Mouse (Mus musculus) A20 (cell line): Measurements from ENCODE around the gene Mipep.

ENCODE experiments used
- DNase-seq: peaks from one replicate; pipeline ENCODE4 v3.0.0-alpha.2; 2011; ENCODE audit warnings: low read depth, low spot score

Gene Mipep

GRCm38 (mm10) chr14:60866399-60866798 is 82.0 kb downstream of the Mipep start:
- no peak for DNase-seq

DNA sequence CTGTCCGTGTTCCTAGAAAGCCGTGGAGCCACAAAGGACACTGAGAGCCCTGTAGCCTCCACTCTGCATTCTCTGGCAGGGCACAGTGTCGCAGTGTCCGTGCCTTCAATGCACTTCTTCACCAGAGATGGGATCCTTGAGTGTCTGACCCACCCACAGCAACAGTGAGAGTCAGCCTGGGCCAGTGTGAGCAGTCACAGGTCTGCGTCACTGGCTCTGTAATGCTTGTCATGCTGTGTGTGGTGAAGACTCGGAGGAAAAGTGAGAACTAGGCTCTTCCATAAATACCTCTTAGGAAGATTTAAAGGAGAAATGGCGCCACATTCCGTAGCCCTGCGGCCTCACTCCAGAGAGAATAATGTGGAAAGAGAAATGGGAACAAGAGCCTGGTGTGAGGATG is 84.0 kb downstream of the Mipep start:
- DNase-seq, result no peak

- DNase-seq, result no peak
Measured at GRCm38 (mm10) chr14:60871831-60872230, 87.5 kb downstream of the Mipep start.

DNA sequence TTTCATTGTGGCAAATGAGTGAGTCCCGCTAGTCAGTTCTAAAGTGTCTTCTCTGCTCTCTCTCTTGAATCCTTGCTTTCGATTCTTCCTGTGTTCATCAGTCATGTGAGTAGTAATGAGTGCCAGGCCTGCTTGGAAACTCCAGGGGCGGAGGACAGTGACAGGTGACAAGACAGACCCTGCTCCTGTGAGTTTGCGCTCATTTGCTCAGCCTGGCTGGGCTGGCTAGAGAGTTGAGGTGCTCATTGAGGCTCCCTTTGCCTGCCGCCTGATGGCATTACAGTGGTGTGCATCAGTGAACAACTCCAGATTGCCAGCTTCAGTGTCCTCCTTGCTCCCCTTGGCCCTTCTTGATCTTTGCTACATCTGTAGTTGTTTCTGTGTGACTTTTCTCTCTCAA is 97.7 kb downstream of the Mipep start:
- DNase-seq, result no peak

DNA sequence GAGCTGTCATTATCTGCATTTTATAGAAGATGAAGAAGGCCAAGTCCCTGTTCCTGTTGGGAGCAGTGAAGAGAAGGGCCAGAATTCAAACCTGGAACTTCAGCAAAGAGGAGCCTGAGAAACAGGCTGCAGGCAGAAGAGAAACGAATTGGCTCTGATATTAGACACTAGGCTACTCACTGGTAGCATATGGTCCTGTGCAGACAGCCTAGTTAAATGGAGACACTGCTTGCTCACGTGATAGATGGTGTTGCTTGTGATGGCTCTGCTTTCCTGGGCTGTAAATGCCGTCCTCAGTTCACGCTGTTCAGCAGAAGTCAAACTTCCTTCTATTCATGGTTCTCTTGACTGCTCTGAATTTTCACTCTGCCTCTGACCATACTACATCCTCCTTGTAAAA is 98.3 kb downstream of the Mipep start:
- DNase-seq, result no peak

- DNase-seq, result no peak
Measured at GRCm38 (mm10) chr14:60885361-60885950, 101.1 kb downstream of the Mipep start.

- no peak for DNase-seq
Measured at GRCm38 (mm10) chr14:60893882-60894281, 109.5 kb downstream of the Mipep start.

DNA sequence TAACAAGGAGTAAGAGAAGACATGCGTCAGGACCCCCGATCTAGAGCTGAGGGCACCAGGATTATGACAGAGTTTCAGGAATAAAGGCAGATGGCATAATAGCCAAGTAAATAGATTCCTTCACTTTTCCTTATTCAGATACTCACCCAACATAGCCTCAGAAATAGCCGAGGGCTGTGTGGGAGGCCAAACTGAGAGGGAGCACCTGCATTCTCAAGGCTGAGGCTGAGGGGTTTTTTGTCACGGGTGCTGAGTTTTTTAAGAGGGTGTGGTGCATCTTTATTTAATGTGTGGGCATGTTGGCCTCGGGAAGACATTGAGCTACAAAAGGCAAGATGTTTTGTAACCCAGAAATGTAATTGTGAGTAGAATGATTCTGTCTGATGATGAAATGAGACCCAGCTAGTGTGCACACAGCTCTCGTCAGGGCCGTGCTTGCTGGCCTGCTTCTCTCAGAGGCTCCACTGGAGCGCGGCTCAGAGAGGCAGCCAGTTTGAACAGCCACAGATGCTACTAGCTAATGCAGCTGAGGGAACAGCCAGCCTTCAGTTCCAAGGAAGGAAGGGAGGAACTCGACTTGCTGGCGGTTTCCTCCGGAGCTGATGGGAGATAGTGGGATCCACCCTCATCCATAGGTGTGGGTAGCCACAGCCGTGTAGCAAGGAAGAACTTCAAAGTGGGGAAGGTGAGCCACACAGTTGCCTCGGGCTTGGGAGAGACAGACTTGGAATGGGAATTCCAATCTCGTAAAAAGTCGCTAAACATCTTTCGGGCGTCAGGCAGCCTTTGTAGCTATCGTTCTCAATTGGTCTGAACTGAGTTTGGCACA is 111.0 kb downstream of the Mipep start:
- no peak for DNase-seq

- no peak for DNase-seq
Measured at GRCm38 (mm10) chr14:60898086-60898667, 113.8 kb downstream of the Mipep start.

- DNase-seq, result no peak
Measured at GRCm38 (mm10) chr14:60904501-60904900, 120.1 kb downstream of the Mipep start.

- DNase-seq, result no peak
Measured at GRCm38 (mm10) chr14:60906421-60907374, 122.3 kb downstream of the Mipep start.

- no peak for DNase-seq
Measured at GRCm38 (mm10) chr14:60909351-60909750, 125.0 kb downstream of the Mipep start.

- DNase-seq, result no peak
Measured at GRCm38 (mm10) chr14:60910506-60911444, 126.4 kb downstream of the Mipep start.

DNA sequence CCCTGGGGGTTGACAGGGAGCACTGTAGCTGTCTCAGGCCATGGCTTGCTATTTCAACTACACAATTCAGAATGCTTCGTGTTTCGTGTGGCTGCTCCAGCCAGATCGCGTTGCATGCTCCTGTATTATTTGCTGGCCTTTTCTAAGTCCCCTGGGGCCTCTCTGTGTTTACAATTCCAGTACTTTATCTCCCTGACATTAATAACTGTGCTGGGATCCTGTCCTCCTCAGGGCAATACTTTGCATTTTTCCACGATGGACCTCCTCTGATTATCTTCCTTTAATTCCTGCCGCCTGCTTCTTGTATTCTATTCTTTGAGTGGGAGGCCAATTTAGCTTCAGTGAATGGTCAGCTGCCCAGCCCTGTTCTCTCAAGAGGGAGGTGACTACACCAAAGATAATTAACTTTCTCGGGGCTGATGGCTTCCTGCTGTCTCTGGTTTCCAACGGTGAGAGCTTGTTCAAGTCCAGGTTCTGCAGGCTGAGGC is 128.7 kb downstream of the Mipep start:
- DNase-seq, result no peak

- no peak for DNase-seq
Measured at GRCm38 (mm10) chr14:60916661-60917060, 132.3 kb downstream of the Mipep start.

DNA sequence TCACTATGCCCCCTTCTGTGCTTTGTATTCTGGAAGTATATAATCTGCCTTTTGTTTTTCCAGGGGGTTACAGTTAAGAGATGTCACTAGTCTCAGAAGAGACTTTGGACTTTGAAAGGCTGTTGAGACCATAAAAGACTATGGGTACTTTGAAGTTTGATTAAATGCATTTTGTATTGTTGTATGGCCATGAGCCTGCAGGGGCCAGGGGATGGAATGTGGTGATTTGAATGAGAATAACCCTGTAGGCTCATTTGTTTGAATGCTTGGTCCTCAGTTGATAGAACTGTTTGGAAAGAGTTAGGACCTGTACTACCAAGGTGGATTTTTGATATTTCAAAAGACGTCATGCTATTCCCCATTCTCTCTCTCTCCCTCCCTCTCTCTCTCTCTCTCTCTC is 141.6 kb downstream of the Mipep start:
- no peak for DNase-seq

- no peak for DNase-seq
Measured at GRCm38 (mm10) chr14:60935705-60936104, 151.3 kb downstream of the Mipep start.

DNA sequence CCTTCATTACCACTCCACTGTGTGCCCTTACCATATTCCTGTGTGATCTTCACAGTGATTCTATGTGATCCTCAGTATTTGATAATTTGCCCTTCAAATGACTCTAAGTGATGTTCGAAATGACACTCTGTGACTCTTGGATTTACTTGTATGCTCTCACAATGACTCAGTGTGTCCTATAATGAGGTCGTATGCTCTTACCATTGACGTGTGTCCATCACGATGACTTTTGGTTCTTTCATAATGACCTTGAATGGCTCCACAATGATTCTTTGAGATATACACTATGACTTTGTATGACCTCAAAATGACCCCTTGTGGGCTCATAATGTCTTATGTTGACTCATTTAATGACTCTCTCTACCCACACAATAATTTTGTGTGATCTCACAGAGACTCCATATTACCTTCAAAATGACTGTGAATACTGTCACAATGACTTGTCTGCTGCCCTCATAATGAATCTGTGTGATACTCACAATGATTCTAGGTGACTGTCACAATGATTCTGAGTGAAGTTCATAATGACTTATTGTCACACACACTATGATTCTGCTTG is 153.2 kb downstream of the Mipep start:
- DNase-seq, result no peak
